Mouse (Mus musculus): ENCODE results near the gene Nisch. TPM values are rescaled to one million over a fixed set of nuclear protein-coding genes. Genes with fewer than 3 reads are reported as not detected.

Nisch gene
- total and polyA plus RNA-seq, 2 experiments from 2014 or later = 274 to 398 TPM

DNA sequence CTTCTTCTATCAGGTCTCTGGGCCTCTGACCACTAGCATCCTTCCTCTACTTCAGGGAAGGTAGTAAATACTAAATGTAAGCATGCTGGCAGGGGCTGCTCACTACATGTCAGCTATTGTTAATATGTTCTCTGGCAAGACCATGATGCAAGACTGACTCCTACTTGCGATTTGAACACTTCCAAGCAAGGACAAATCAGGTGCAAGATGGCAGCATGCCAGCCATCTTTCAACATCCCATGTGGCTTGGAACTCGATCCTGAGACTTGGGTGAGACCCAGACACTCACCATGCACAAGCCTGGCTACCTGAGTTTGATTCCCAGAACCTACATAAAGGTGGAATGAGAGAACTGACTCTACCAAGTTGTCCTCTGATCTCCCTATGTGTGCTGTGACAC lies 24.8 kb downstream of the Nisch start:
- Histone ChIP-seq H3K36me3 (ENCODE audit: insufficient read depth, low read length) (peaks cover 76% of the 10 kb centered on the region), H3K4me2 (ENCODE audit: low read depth, low read length, poor library complexity, severe bottlenecking) (no peak overlapping the region), H3K9ac (replicated peaks; ENCODE audit: low read length, poor library complexity, severe bottlenecking) (no peak overlapping the region), H3K4me3 (ENCODE audit: low read depth, low read length) (no peak overlapping the region), H3K4me1 (ENCODE audit: insufficient read depth, low read length) (no peaks in the 10 kb centered on the region; the same call in 1 of the 2 replicates), H3K27ac (ENCODE audit: low read depth, low read length) (no peak overlapping the region), H3K9me3 (ENCODE audit: low read length) (no peaks in the 10 kb centered on the region), H3K27me3 (ENCODE audit: insufficient read depth, low read length) (no peaks in the 10 kb centered on the region)
- DNase-seq (ENCODE audit: low spot score) = no peak
- WGBS = 71% methylated on average over 2 of the region's 2 CpGs
- ATAC-seq (ENCODE audit: low FRiP score) = no peak
- TF ChIP-seq CTCF (IDR thresholded peaks at IDR 0.05) = no peak

DNA sequence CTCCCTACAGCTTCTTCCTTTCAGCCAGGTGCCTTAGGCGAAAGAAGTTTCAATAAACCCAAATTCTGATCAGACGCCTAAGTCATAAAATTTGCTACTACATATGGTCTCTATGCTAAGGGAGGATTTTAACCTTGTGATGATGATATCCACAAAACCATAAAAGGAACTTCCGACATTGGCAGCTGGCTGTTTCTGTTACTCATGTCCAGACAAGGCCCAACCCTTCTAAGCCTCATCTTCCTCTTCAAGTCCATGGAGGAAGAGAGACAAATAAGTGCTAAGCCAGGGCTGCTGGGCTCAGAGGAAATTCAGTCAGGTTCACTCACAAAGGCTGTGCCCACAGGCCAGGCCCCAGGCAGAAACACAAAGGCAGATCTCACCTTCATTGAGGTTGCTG lies 27.4 kb downstream of the Nisch start:
- Histone ChIP-seq H3K27me3 (ENCODE audit: insufficient read depth, low read length) (no peaks in the 10 kb centered on the region), H3K4me2 (ENCODE audit: low read depth, low read length, poor library complexity, severe bottlenecking) (no peak overlapping the region), H3K9me3 (ENCODE audit: low read length) (no peaks in the 10 kb centered on the region), H3K36me3 (ENCODE audit: insufficient read depth, low read length) (peaks cover 86% of the 10 kb centered on the region), H3K27ac (ENCODE audit: low read depth, low read length) (peak overlapping the region; percentile 48), H3K9ac (replicated peaks; ENCODE audit: low read length, poor library complexity, severe bottlenecking) (no peak overlapping the region), H3K4me1 (ENCODE audit: insufficient read depth, low read length) (no peaks in the 10 kb centered on the region; the same call in 1 of the 2 replicates), H3K4me3 (ENCODE audit: low read depth, low read length) (no peak overlapping the region)
- TF ChIP-seq CTCF (IDR thresholded peaks at IDR 0.05) = no peak
- WGBS = 79% methylated on average over 3 of the region's 3 CpGs
- ATAC-seq (ENCODE audit: low FRiP score) (no peak), DNase-seq (ENCODE audit: low spot score) (no peak)

DNA sequence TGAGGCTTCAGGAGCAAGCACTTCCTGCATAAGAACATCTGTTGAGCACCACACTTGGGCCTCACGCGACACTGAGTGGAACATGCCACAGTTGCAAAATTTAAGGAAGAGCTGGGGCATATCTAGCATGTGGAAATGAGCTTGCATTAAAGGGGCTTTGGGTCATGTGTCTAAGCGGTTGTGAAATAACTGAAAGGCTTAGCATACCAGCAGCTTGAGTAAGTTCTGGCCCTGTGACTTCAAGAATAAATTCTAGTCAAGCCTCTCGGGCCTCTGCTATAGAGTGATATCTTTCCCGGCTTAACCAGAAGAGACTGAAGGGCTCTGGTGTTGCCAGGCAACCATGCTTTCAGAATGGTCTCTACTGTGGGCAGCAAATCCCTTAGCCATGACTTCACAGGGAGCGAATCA lies 28.0 kb downstream of the Nisch start:
- ATAC-seq (ENCODE audit: low FRiP score) (peak; percentile 68; the same call in 1 of the 2 replicates), DNase-seq (ENCODE audit: low spot score) (no peak)
- Histone ChIP-seq H3K4me2 (ENCODE audit: low read depth, low read length, poor library complexity, severe bottlenecking) (no peak overlapping the region), H3K9ac (replicated peaks; ENCODE audit: low read length, poor library complexity, severe bottlenecking) (no peak overlapping the region), H3K9me3 (ENCODE audit: low read length) (no peaks in the 10 kb centered on the region), H3K27ac (ENCODE audit: low read depth, low read length) (peak overlapping the region; percentile 63), H3K4me1 (ENCODE audit: insufficient read depth, low read length) (no peaks in the 10 kb centered on the region; the same call in 1 of the 2 replicates), H3K4me3 (ENCODE audit: low read depth, low read length) (no peak overlapping the region), H3K27me3 (ENCODE audit: insufficient read depth, low read length) (no peaks in the 10 kb centered on the region), H3K36me3 (ENCODE audit: insufficient read depth, low read length) (peaks cover 89% of the 10 kb centered on the region)
- 31% methylated on average over 6 of the region's 6 CpGs for WGBS
- no peak for TF ChIP-seq CTCF (IDR thresholded peaks at IDR 0.05)

DNA sequence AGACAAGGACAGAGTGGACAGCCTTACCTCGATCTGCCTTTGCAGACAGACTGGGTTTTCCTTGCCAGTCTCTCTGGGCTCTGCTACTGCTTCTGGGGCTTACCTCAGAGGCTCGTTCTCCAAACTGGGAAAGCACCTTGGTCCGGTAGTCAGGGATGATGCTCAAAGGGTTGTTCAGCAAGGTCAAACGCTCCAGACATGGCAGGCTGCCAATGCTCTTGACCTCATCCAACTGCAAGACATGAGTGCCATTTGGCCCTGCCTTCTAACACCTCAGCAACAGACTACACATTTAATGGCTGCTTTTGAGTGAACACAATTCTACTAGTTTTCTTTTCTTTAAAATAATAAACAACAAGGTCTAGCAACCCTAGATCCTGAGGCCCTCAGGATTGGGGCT lies 30.1 kb downstream of the Nisch start:
- Histone ChIP-seq H3K27ac (ENCODE audit: low read depth, low read length) (no peak overlapping the region), H3K36me3 (ENCODE audit: insufficient read depth, low read length) (peaks cover 89% of the 10 kb centered on the region), H3K27me3 (ENCODE audit: insufficient read depth, low read length) (no peaks in the 10 kb centered on the region), H3K9ac (replicated peaks; ENCODE audit: low read length, poor library complexity, severe bottlenecking) (no peak overlapping the region), H3K4me1 (ENCODE audit: insufficient read depth, low read length) (no peaks in the 10 kb centered on the region; the same call in 1 of the 2 replicates), H3K4me3 (ENCODE audit: low read depth, low read length) (no peak overlapping the region), H3K9me3 (ENCODE audit: low read length) (no peaks in the 10 kb centered on the region), H3K4me2 (ENCODE audit: low read depth, low read length, poor library complexity, severe bottlenecking) (no peak overlapping the region)
- DNase-seq (ENCODE audit: low spot score) (no peak), ATAC-seq (ENCODE audit: low FRiP score) (no peak)
- WGBS = 91% methylated on average over 4 of the region's 4 CpGs
- no peak for TF ChIP-seq CTCF (IDR thresholded peaks at IDR 0.05)

DNA sequence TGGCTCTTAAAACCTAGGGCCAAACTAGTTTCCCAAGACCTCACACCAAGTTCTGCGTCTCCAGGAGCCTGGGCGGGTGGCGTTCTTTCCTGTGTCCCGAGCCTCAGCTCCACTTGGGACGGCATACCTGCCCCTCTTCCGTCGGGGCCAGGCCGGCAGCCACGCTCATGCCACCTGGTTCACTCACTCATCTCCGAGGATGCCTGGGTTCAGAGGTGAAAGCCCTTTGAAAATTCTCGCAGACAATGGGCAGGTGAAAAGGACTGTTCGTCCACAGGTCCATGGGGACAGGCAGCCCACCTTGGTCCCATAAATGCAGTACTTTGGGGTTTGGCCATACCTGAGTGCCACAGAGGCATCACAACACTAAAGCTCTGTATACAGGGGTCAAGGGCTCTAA lies 32.6 kb downstream of the Nisch start:
- no peak overlapping the region for H3K27ac ChIP-seq (ENCODE audit: low read depth, low read length)
- no peak for ATAC-seq (ENCODE audit: low FRiP score)
- no peaks in the 10 kb centered on the region; the same call in 1 of the 2 replicates for H3K4me1 ChIP-seq (ENCODE audit: insufficient read depth, low read length)
- no peak for TF ChIP-seq CTCF (IDR thresholded peaks at IDR 0.05)
- H3K9ac ChIP-seq (replicated peaks; ENCODE audit: low read length, poor library complexity, severe bottlenecking) = no peak overlapping the region
- H3K9me3 ChIP-seq (ENCODE audit: low read length) = no peaks in the 10 kb centered on the region
- whole genome bisulfite sequencing = 91% methylated on average over 12 of the region's 12 CpGs
- H3K36me3 ChIP-seq (ENCODE audit: insufficient read depth, low read length) = peaks cover 85% of the 10 kb centered on the region
- H3K4me2 ChIP-seq (ENCODE audit: low read depth, low read length, poor library complexity, severe bottlenecking) = no peak overlapping the region
- H3K4me3 ChIP-seq (ENCODE audit: low read depth, low read length) = no peak overlapping the region
- no peaks in the 10 kb centered on the region for H3K27me3 ChIP-seq (ENCODE audit: insufficient read depth, low read length)
- no peak for DNase-seq (ENCODE audit: low spot score)

DNA sequence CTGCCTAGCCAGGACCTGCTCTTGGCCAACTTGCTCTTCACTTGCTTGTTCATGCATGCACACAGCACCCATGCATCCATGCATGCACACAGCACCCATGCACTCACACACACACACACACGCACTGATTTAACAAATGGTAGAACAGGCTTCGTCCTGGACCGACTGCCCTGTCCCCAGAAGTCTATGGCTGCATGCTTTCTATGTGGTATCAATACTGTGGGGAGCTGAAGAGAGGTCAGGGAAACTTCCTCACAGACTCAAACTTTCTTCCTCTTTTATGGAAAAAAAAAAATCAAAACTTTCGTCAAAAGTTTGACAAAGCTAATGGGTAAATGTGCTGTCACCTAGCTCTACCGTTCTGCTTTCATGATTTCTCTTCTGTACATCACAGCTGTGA lies 33.2 kb downstream of the Nisch start:
- H3K4me2 ChIP-seq (ENCODE audit: low read depth, low read length, poor library complexity, severe bottlenecking) = no peak overlapping the region
- no peak overlapping the region for H3K4me3 ChIP-seq (ENCODE audit: low read depth, low read length)
- no peak for TF ChIP-seq CTCF (IDR thresholded peaks at IDR 0.05)
- ATAC-seq (ENCODE audit: low FRiP score) = no peak
- H3K9ac ChIP-seq (replicated peaks; ENCODE audit: low read length, poor library complexity, severe bottlenecking) = no peak overlapping the region
- H3K4me1 ChIP-seq (ENCODE audit: insufficient read depth, low read length) = no peaks in the 10 kb centered on the region
- no peaks in the 10 kb centered on the region for H3K27me3 ChIP-seq (ENCODE audit: insufficient read depth, low read length)
- DNase-seq (ENCODE audit: low spot score) = no peak
- WGBS = 87% methylated on average over 5 of the region's 5 CpGs
- H3K27ac ChIP-seq (ENCODE audit: low read depth, low read length) = no peak overlapping the region
- H3K36me3 ChIP-seq (ENCODE audit: insufficient read depth, low read length) = peaks cover 84% of the 10 kb centered on the region
- no peaks in the 10 kb centered on the region for H3K9me3 ChIP-seq (ENCODE audit: low read length)
